Mouse (Mus musculus): ENCODE results near the gene Etnk1. TPM values are rescaled to one million over a fixed set of nuclear protein-coding genes. Genes with fewer than 3 reads are reported as not detected.

Gene Etnk1
- total RNA-seq, 2 experiments from 2014 or later, result 170 to 175 TPM

GRCm38 (mm10) chr6:143208880-143209279 lies 41.9 kb downstream of the Etnk1 start:
- DNase-seq (ENCODE audit: low spot score in 2 of 2), result no peak

- DNase-seq (ENCODE audit: low spot score in 2 of 2), result no peak
Observed at GRCm38 (mm10) chr6:143212766-143213165, 45.7 kb downstream of the Etnk1 start.

GRCm38 (mm10) chr6:143213461-143213860 lies 46.4 kb downstream of the Etnk1 start:
- DNase-seq (ENCODE audit: low spot score in 2 of 2), result no peak

- no peak for DNase-seq (ENCODE audit: low spot score in 2 of 2)
Observed at GRCm38 (mm10) chr6:143216221-143216620, 49.2 kb downstream of the Etnk1 start.

- DNase-seq (ENCODE audit: low spot score in 2 of 2), result peak; percentile 44 to 86
Observed at GRCm38 (mm10) chr6:143219347-143219746, 52.3 kb downstream of the Etnk1 start.

- no peak for DNase-seq (ENCODE audit: low spot score in 2 of 2)
Observed at GRCm38 (mm10) chr6:143221245-143221644, 54.2 kb downstream of the Etnk1 start.

GRCm38 (mm10) chr6:143224057-143224456 lies 57.0 kb downstream of the Etnk1 start:
- DNase-seq (ENCODE audit: low spot score in 2 of 2), result no peak

- no peak for DNase-seq (ENCODE audit: low spot score in 2 of 2)
Observed at GRCm38 (mm10) chr6:143224885-143225284, 57.9 kb downstream of the Etnk1 start.

- no peak for DNase-seq (ENCODE audit: low spot score in 2 of 2)
Observed at GRCm38 (mm10) chr6:143228696-143229095, 61.7 kb downstream of the Etnk1 start.

GRCm38 (mm10) chr6:143229906-143230305 lies 62.9 kb downstream of the Etnk1 start:
- no peak for DNase-seq (ENCODE audit: low spot score in 2 of 2)

- DNase-seq (ENCODE audit: low spot score in 2 of 2), result no peak
Observed at GRCm38 (mm10) chr6:143230888-143231287, 63.9 kb downstream of the Etnk1 start.

GRCm38 (mm10) chr6:143232718-143233117 lies 65.7 kb downstream of the Etnk1 start:
- no peak for DNase-seq (ENCODE audit: low spot score in 2 of 2)

- DNase-seq (ENCODE audit: low spot score in 2 of 2), result no peak
Observed at GRCm38 (mm10) chr6:143234868-143235267, 67.8 kb downstream of the Etnk1 start.

- DNase-seq (ENCODE audit: low spot score in 2 of 2), result no peak
Observed at GRCm38 (mm10) chr6:143239362-143240074, 72.5 kb downstream of the Etnk1 start.

- DNase-seq (ENCODE audit: low spot score in 2 of 2), result no peak
Observed at GRCm38 (mm10) chr6:143243191-143243590, 76.2 kb downstream of the Etnk1 start.

GRCm38 (mm10) chr6:143257921-143258320 lies 90.9 kb downstream of the Etnk1 start:
- no peak for DNase-seq (ENCODE audit: low spot score in 2 of 2)

GRCm38 (mm10) chr6:143259169-143259629 lies 92.2 kb downstream of the Etnk1 start:
- peak in 1 of 2 experiments; percentile 34 for DNase-seq (ENCODE audit: low spot score in 2 of 2)

- DNase-seq (ENCODE audit: low spot score in 2 of 2), result no peak
Observed at GRCm38 (mm10) chr6:143259870-143260559, 93.0 kb downstream of the Etnk1 start.

GRCm38 (mm10) chr6:143260560-143261288 lies 93.7 kb downstream of the Etnk1 start:
- DNase-seq (ENCODE audit: low spot score in 2 of 2), result no peak

- no peak for DNase-seq (ENCODE audit: low spot score in 2 of 2)
Observed at GRCm38 (mm10) chr6:143261289-143261665, 94.3 kb downstream of the Etnk1 start.

- DNase-seq (ENCODE audit: low spot score in 2 of 2), result no peak
Observed at GRCm38 (mm10) chr6:143265482-143265881, 98.5 kb downstream of the Etnk1 start.

- DNase-seq (ENCODE audit: low spot score in 2 of 2), result no peak
Observed at GRCm38 (mm10) chr6:143279222-143279621, 112.2 kb downstream of the Etnk1 start.

Measured in layer of hippocampus, adult 18-20 months (tissue).